Mouse (Mus musculus): ENCODE results near the gene BC107364.
"Not testable (repeated sequence)": the region's sequence is repeated elsewhere in the genome, so short reads cannot be mapped to it uniquely, and the experiment has no call there.

BC107364 gene

GRCm38 (mm10) chr3:96486064-96486827, 34.1 kb upstream of the BC107364 start:
- in situ Hi-C loops (cut with MboI, MseI): not testable (repeated sequence)

GRCm38 (mm10) chr3:96485361-96485760, 33.3 kb upstream of the BC107364 start:
- in situ Hi-C loops (cut with MboI, MseI): no loop called here

GRCm38 (mm10) chr3:96484921-96485320, 32.8 kb upstream of the BC107364 start:
- in situ Hi-C loops (cut with MboI, MseI): no loop called here

- in situ Hi-C loops (cut with MboI, MseI): no loop called here
Observed at GRCm38 (mm10) chr3:96483946-96484345, 31.8 kb upstream of the BC107364 start.

- in situ Hi-C loops (cut with MboI, MseI): not testable (repeated sequence)
Observed at GRCm38 (mm10) chr3:96483044-96483443, 30.9 kb upstream of the BC107364 start.

- in situ Hi-C loops (cut with MboI, MseI): no loop called here
Observed at GRCm38 (mm10) chr3:96482451-96482850, 30.3 kb upstream of the BC107364 start.

GRCm38 (mm10) chr3:96481856-96482255, 29.8 kb upstream of the BC107364 start:
- in situ Hi-C loops (cut with MboI, MseI): no loop called here

- in situ Hi-C loops (cut with MboI, MseI): no loop called here
Observed at GRCm38 (mm10) chr3:96480684-96481270, 28.7 kb upstream of the BC107364 start.

- in situ Hi-C loops (cut with MboI, MseI): no loop called here
Observed at GRCm38 (mm10) chr3:96479249-96479648, 27.1 kb upstream of the BC107364 start.

GRCm38 (mm10) chr3:96477558-96477957, 25.5 kb upstream of the BC107364 start:
- in situ Hi-C loops (cut with MboI, MseI): no loop called here

- in situ Hi-C loops (cut with MboI, MseI): no loop called here
Observed at GRCm38 (mm10) chr3:96477084-96477483, 25.0 kb upstream of the BC107364 start.

GRCm38 (mm10) chr3:96474909-96475655, 23.0 kb upstream of the BC107364 start:
- in situ Hi-C loops (cut with MboI, MseI): no loop called here

- in situ Hi-C loops (cut with MboI, MseI): not testable (repeated sequence)
Observed at GRCm38 (mm10) chr3:96473556-96473955, 21.4 kb upstream of the BC107364 start.

- in situ Hi-C loops (cut with MboI, MseI): no loop called here
Observed at GRCm38 (mm10) chr3:96472066-96472465, 20.0 kb upstream of the BC107364 start.

- in situ Hi-C loops (cut with MboI, MseI): no loop called here
Observed at GRCm38 (mm10) chr3:96469626-96470025, 17.5 kb upstream of the BC107364 start.

- in situ Hi-C loops (cut with MboI, MseI): not testable (repeated sequence)
Observed at GRCm38 (mm10) chr3:96468335-96468734, 16.2 kb upstream of the BC107364 start.

GRCm38 (mm10) chr3:96467641-96468040, 15.5 kb upstream of the BC107364 start:
- in situ Hi-C loops (cut with MboI, MseI): no loop called here

GRCm38 (mm10) chr3:96463891-96464290, 11.8 kb upstream of the BC107364 start:
- in situ Hi-C loops (cut with MboI, MseI): no loop called here

- in situ Hi-C loops (cut with MboI, MseI): not testable (repeated sequence)
Observed at GRCm38 (mm10) chr3:96460568-96460870, 8.4 kb upstream of the BC107364 start.

GRCm38 (mm10) chr3:96459757-96460567, 7.9 kb upstream of the BC107364 start:
- in situ Hi-C loops (cut with MboI, MseI): not testable (repeated sequence)

- in situ Hi-C loops (cut with MboI, MseI): not testable (repeated sequence)
Observed at GRCm38 (mm10) chr3:96458886-96459439, 6.9 kb upstream of the BC107364 start.

GRCm38 (mm10) chr3:96458008-96458407, 5.9 kb upstream of the BC107364 start:
- in situ Hi-C loops (cut with MboI, MseI): not testable (repeated sequence)

All from regulatory T cell (primary cell).